Mouse (Mus musculus) intestine, embryonic 16.5 days (tissue): ENCODE data around the gene Trim25. TPM values are rescaled to one million over a fixed set of nuclear protein-coding genes. Genes with fewer than 3 reads are reported as not detected.

ENCODE experiments used
- ATAC-seq: fragments of 200-750 bp; cut with Nextera tagmentation; 2 replicates; pipeline ENCODE4 v1.8.0; 2017; ENCODE audit warnings: moderate TSS enrichment, moderate library complexity
- H3K27ac ChIP-seq: fragments of 300-500 bp; sonication (generic); 2 replicates; pipeline ENCODE4 v1.5.1; 2014; ENCODE audit warnings: mild to moderate bottlenecking, low read length
- H3K27me3 ChIP-seq: fragments of 300-500 bp; sonication (generic); replicated peaks from 2 replicates; pipeline ENCODE4 v1.6.1; 2014; ENCODE audit warnings: low read length, control low read depth, mixed read lengths; ENCODE audit not compliant: control insufficient read depth, insufficient read depth
- H3K36me3 ChIP-seq: fragments of 300-500 bp; sonication (generic); 2 replicates; pipeline ENCODE4 v1.6.1; 2014; ENCODE audit warnings: low read length, control low read depth; ENCODE audit not compliant: control insufficient read depth, insufficient read depth
- H3K4me1 ChIP-seq: fragments of 300-500 bp; sonication (generic); 2 replicates; pipeline ENCODE4 v1.6.1; 2014; ENCODE audit warnings: low read length, control low read depth, mixed read lengths; ENCODE audit not compliant: control insufficient read depth, insufficient read depth
- H3K4me2 ChIP-seq: fragments of 300-500 bp; sonication (generic); 2 replicates; pipeline ENCODE4 v1.6.1; 2014; ENCODE audit warnings: low read depth, low read length, control low read depth
- H3K4me3 ChIP-seq: fragments of 300-500 bp; sonication (generic); 2 replicates; pipeline ENCODE4 v1.5.1; 2014; ENCODE audit warnings: mild to moderate bottlenecking, low read length
- H3K9ac ChIP-seq: fragments of 300-500 bp; sonication (generic); 2 replicates; pipeline ENCODE4 v1.6.1; 2014; ENCODE audit warnings: low read depth, low read length
- H3K9me3 ChIP-seq: fragments of 300-500 bp; sonication (generic); 2 replicates; pipeline ENCODE4 v1.6.1; 2016; ENCODE audit warnings: low read length, control low read depth; ENCODE audit not compliant: control insufficient read depth
- WGBS: fragments of 180-500 bp; shearing (Covaris S2); extraction: QIAGEN DNeasy Blood & Tissue Kit; methylation state at CpG from one replicate; pipeline ENCODE4 v1.1.7; 2014; 5-methylcytosine and 5-hydroxymethylcytosine counted together
- polyA plus RNA-seq: library from polyadenylated mRNA; unstranded; fragments of >200 nt; fragmentation: Nextera tagmentation; extraction: Ambion mirVana; gene quantifications from 2 replicates; pipeline ENCODE4 v1.2.1, GENCODE M21; 2015

The Trim25 gene
- polyA plus RNA-seq, 1 experiment from 2014 or later: 27.5 TPM

GRCm38 (mm10) chr11:89009496-89009895, 10.3 kb downstream of the Trim25 start:
- Histone ChIP-seq H3K9ac (no peak overlapping the region), H3K4me2 (no peak overlapping the region), H3K27ac (no peak overlapping the region), H3K4me1 (no peaks in the 10 kb centered on the region), H3K27me3 (no peaks in the 10 kb centered on the region), H3K9me3 (no peaks in the 10 kb centered on the region), H3K36me3 (peaks cover 19% of the 10 kb centered on the region), H3K4me3 (no peak overlapping the region)
- 51% methylated on average over 7 of the region's 7 CpGs for WGBS
- ATAC-seq: peak; percentile 30; the same call in 1 of the 2 replicates

DNA sequence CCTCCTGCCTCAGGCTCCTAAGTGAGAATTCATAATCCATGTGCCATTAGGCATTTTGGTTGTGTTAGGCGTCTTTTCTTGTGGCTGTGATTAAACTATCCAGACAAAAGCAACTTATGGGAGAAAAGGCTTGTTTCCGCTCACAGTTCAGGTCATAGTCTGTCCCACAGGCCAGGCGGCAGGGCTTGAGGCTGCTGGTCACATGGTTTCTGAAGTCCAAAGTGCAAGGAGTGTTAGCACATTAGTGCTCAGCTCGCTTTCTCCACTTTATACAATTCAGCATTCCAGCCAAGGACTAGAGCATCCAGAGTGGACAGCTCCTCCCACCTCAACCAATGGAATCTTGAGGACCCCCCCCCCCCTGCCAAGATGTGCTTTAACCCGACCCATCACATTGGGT, 13.1 kb downstream of the Trim25 start:
- 84% methylated on average over 5 of the region's 5 CpGs for WGBS
- Histone ChIP-seq H3K36me3 (peaks cover 13% of the 10 kb centered on the region), H3K27ac (no peak overlapping the region), H3K27me3 (no peaks in the 10 kb centered on the region), H3K4me3 (no peak overlapping the region), H3K4me1 (no peaks in the 10 kb centered on the region), H3K9me3 (no peaks in the 10 kb centered on the region), H3K9ac (no peak overlapping the region), H3K4me2 (no peak overlapping the region)
- peak; percentile 75 for ATAC-seq

GRCm38 (mm10) chr11:89017514-89018182, 18.5 kb downstream of the Trim25 start:
- no peak for ATAC-seq
- no peak overlapping the region for H3K9ac ChIP-seq
- 82% methylated on average over 9 of the region's 9 CpGs for WGBS

DNA sequence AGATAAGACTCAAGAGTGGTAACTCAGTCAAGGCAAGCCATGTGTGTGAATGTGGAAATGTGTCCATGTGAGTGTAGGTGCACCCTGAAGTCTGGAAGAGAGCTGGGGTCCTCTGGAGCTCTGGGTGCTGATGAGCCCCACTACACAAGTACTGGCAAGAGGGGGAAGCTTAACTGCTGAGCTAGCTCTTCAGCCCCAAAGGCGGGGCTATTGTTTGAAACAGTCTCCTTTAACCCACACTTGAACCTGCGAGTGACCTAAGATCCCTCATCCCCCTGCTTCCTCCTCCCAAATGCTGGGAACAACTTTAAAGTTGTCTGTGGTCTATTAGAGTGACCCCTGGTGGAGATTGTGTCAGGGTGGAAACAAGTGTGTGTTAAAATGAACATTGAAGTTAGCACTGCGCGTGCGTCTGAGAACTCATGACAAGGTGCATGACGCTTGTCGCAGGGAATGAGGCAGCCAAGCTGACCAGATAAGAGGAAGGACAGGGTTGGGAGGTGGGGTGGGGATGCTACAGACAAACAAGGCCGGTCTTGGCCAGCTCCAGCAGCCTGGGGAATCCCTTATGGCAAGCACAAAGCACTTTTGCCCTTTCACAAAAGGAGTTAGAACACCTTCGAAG, 21.6 kb downstream of the Trim25 start:
- ATAC-seq: no peak
- 70% methylated on average over 9 of the region's 9 CpGs for WGBS
- H3K9me3 ChIP-seq: no peaks in the 10 kb centered on the region

More at GRCm38 (mm10) chr11:89017514-89018182, 18.5 kb downstream of the Trim25 start:
- peaks cover 10% of the 10 kb centered on the region; the same call in 1 of the 2 replicates for H3K4me1 ChIP-seq
- H3K4me2 ChIP-seq: no peak overlapping the region
- H3K4me3 ChIP-seq: no peak overlapping the region
- no peak overlapping the region for H3K27ac ChIP-seq
- H3K27me3 ChIP-seq: no peaks in the 10 kb centered on the region
- H3K36me3 ChIP-seq: no peaks in the 10 kb centered on the region
- no peaks in the 10 kb centered on the region for H3K9me3 ChIP-seq

DNA sequence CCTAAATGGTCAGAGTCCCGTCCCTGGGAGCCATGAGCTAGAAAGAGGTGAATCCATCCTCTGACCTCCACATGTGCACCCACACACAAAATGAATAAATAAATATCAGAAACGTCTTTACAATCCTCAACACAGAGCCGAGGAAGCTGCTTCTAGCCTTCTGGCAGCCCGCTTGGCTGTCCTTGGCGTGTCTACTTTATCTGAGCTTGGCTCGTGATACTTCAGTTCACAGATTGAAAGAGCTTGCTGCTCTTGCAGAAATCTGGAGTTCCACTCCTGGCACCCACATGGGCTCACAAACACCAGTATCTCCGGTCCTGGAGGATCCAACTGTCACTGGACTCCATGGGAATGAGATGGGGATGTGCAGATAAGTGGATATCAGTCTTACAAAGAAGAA, 22.5 kb downstream of the Trim25 start:
- Histone ChIP-seq H3K9ac (no peak overlapping the region), H3K27me3 (no peaks in the 10 kb centered on the region), H3K9me3 (no peaks in the 10 kb centered on the region), H3K36me3 (no peaks in the 10 kb centered on the region), H3K4me1 (peaks cover 16% of the 10 kb centered on the region), H3K27ac (peak overlapping the region; percentile 38), H3K4me2 (no peak overlapping the region), H3K4me3 (no peak overlapping the region)
- no peak for ATAC-seq
- WGBS: 65% methylated on average over 7 of the region's 7 CpGs

More for the DNA sequence above, 21.6 kb downstream of the Trim25 start:
- Histone ChIP-seq H3K27me3 (no peaks in the 10 kb centered on the region), H3K9ac (no peak overlapping the region), H3K4me1 (peaks cover 15% of the 10 kb centered on the region), H3K36me3 (no peaks in the 10 kb centered on the region), H3K4me3 (no peak overlapping the region), H3K4me2 (no peak overlapping the region), H3K27ac (no peak overlapping the region)

DNA sequence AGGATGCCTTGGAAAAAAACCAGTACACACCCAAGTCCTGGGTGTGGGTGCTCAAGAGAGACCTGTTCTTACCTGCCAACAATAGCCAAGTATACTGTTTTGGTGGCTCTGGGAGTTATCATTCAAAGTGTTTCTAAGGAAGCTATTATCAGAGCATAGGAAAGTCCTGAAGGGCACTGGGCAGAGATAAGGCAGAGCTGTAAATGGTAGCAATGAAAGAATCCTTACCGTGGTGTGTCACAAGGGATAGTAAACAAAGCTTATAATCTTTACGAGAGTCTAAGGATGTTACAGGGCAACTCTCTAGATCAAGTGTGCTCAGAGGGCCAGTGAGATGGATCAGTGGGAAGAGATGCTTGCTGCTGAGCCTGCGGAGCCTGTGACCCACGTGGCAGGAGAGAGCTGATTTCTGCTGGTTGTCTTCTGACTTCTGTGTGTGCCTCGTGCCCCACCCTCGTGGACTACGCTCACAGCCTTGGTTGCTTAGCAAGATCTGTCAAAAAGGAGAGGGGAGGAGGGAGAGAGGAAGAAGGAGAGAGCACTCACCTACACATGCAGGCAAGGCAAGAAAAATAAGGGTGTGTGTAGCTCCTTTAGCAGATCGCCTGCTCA, 23.1 kb downstream of the Trim25 start:
- H3K36me3 ChIP-seq: no peaks in the 10 kb centered on the region
- no peak overlapping the region for H3K9ac ChIP-seq
- H3K4me2 ChIP-seq: no peak overlapping the region
- no peaks in the 10 kb centered on the region for H3K9me3 ChIP-seq
- H3K4me1 ChIP-seq: peaks cover 16% of the 10 kb centered on the region
- H3K4me3 ChIP-seq: no peak overlapping the region
- 41% methylated on average over 8 of the region's 8 CpGs for WGBS
- peak overlapping the region; percentile 52 for H3K27ac ChIP-seq
- no peaks in the 10 kb centered on the region for H3K27me3 ChIP-seq
- ATAC-seq: peak; percentile 78

GRCm38 (mm10) chr11:89023477-89023876, 24.3 kb downstream of the Trim25 start:
- Histone ChIP-seq H3K9me3 (no peaks in the 10 kb centered on the region), H3K36me3 (no peaks in the 10 kb centered on the region), H3K4me2 (no peak overlapping the region), H3K9ac (no peak overlapping the region), H3K4me3 (no peak overlapping the region), H3K4me1 (peaks cover 25% of the 10 kb centered on the region), H3K27ac (peak overlapping the region; percentile 91), H3K27me3 (no peaks in the 10 kb centered on the region)
- 66% methylated on average over 10 of the region's 10 CpGs for WGBS
- ATAC-seq: no peak

GRCm38 (mm10) chr11:89024181-89024881, 25.2 kb downstream of the Trim25 start:
- ATAC-seq: peak; percentile 76
- no peak overlapping the region for H3K4me2 ChIP-seq
- WGBS: 24% methylated on average over 11 of the region's 11 CpGs

DNA sequence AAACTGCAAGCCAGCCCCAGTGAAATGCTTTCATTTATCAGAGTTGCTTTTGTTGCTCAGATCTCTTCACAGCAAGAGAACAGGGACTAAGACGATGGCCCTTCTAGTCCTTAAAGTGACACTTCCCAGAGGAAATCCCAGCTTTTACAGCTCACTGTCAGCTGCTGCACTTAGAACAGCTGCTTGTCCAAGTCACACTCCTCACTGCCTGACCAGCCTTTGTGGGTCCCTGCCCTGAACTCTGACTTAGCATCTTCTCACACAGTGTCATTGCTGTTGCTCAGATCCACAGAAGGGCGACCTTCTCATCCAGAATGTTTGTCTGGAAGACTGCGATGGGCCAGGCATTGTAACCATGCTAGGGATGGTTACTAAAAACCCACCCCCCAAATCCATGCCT, 26.4 kb downstream of the Trim25 start:
- Histone ChIP-seq H3K9me3 (no peaks in the 10 kb centered on the region), H3K36me3 (no peaks in the 10 kb centered on the region), H3K4me1 (peaks cover 24% of the 10 kb centered on the region), H3K4me3 (no peak overlapping the region), H3K9ac (no peak overlapping the region), H3K27me3 (no peaks in the 10 kb centered on the region), H3K4me2 (no peak overlapping the region), H3K27ac (peak overlapping the region; percentile 91; the same call in 1 of the 2 replicates)
- 76% methylated on average over 3 of the region's 3 CpGs for WGBS
- ATAC-seq: no peak

More at GRCm38 (mm10) chr11:89024181-89024881, 25.2 kb downstream of the Trim25 start:
- peaks cover 27% of the 10 kb centered on the region for H3K4me1 ChIP-seq
- no peaks in the 10 kb centered on the region for H3K27me3 ChIP-seq
- H3K36me3 ChIP-seq: no peaks in the 10 kb centered on the region
- peak overlapping the region; percentile 91 for H3K27ac ChIP-seq
- no peak overlapping the region for H3K9ac ChIP-seq
- no peaks in the 10 kb centered on the region for H3K9me3 ChIP-seq
- peak overlapping the region; percentile 9; the same call in 1 of the 2 replicates for H3K4me3 ChIP-seq
